Mouse (Mus musculus): ENCODE results near the gene Krt42. TPM values are rescaled to one million over a fixed set of nuclear protein-coding genes. Genes with fewer than 3 reads are reported as not detected.
"Not testable (repeated sequence)": the region's sequence is repeated elsewhere in the genome, so short reads cannot be mapped to it uniquely, and the experiment has no call there.

Krt42 gene
- not detected for total RNA-seq (2021)
- long read RNA-seq = 0 reads

DNA sequence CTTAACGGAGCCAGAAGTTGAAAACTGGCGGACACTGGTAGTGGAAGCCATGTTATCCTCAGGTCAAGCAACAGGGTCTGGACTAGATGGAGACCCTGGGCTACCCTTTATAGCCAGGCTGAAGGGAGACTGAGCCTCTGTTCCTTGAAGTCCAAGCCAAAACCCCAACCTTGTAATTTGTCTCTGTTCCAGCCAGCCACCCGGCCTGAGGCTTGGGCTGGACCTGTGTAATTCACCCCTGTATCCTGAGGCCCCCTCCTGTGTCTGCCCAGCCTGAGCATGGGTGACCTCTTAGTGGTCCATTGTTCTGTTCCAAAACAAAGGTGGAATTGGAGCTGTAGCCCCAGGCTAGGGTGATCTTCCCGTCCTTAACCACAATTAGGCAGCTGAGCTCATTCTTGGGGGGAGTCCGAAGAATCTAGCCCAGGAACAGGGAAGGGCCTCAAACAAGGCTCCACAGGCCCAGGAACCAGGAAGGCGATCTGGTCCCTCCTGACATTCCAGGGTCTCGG is at the start of gene Krt42:
Gene Krt42, minus strand, starts transcription at position 51 of the 512 bp plus-strand sequence.
- DNase-seq (ENCODE audit: low spot score in 2 of 2) = no peak

- DNase-seq (ENCODE audit: low spot score in 2 of 2) = no peak
Observed at GRCm38 (mm10) chr11:100318529-100319451, 49.1 kb upstream of the Krt42 start.

DNA sequence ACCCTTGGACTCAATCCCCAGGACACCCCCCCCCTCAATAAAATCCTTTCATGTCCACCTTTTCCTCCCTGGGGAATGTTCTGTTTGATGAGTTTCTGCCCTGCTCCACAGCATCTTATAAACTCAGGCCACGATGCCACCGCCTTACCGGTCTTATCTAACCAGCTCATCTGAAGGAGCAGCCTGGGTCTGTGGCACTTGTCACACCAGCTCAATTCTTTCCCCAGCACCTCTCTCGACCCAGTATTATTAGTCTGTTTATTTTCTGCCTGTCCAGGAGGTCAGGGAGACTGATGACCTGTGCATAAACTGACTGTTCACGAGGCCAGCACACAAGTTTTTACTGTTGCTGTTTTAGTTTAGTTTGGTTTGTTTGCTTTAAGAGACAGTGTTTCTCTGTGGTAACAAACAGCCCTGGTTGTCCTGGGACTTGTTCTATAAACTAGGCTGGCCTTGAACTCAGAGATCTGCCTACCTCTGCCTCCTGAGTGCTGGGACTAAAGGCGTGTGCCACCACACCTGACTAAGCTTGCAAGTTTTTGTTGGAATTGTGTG is 48.2 kb upstream of the Krt42 start:
- no peak for DNase-seq (ENCODE audit: low spot score in 2 of 2)

DNA sequence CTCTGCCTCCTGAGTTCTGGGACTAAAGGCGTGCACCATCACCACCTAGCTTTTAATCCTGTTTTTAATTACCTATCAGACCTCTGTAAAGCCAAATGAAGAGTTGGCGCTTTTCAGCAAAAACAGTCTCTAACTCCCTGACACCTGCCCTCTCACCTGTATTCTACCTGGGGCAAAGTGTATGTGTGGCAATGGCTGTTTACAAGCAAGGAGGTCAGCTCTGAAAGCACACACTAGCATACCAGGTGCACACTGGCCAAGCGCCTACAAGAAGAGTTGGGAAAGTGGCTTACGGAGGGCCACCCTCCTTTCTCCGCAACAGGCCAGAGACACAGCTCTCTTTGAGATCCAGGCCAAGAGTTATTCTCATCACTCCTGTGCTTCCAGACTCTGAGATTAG is 45.8 kb upstream of the Krt42 start:
- DNase-seq (ENCODE audit: low spot score in 2 of 2) = no peak

DNA sequence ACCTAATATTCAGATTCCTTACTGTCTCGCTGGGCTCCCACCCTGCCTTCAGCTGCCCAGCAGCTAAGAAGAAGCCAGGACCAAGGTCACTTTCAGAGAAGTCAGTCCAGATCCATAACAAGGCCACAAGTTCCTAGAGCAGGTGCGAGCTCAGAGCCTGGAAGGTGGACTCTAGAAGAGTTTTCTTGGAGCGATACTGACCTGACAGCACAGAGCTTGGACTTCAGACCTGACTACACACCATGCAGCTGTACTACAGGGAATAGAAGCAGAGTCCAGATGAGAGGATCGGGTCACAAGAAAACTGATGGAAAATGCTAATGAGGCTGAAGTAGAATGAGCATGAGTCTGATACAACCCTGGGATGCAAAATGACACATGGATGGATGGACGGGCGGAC is 43.8 kb upstream of the Krt42 start:
- DNase-seq (ENCODE audit: low spot score in 2 of 2) = no peak

DNA sequence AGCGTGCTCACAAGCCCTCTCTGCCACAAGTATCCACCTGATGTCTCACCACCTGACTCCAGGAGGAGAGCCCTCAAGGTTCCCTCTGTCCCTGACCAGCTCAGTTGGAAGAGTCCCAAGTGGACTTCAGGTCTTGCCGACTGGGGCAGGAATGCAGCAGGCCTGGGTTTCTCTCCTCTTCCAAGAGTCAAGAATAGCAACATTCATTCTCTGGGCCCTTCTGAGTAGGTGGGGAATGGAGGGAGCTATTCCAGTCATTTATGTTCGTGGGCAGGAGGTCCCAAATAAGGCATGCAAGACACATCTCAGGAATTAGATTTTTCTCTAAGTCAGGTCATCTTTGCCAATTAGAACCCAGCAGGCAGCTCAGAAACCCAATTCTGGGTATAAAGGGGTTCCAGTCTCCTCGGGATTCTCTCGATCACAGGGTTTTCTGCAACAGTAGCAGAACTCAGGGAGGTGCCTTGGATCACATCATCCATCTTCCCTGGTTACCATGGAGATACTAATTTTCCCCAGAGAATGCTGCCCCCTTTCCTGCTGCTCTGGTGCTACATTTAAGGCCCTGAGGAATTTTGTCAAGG is 42.5 kb upstream of the Krt42 start:
- peak; percentile 37 to 79 for DNase-seq (ENCODE audit: low spot score in 2 of 2)

DNA sequence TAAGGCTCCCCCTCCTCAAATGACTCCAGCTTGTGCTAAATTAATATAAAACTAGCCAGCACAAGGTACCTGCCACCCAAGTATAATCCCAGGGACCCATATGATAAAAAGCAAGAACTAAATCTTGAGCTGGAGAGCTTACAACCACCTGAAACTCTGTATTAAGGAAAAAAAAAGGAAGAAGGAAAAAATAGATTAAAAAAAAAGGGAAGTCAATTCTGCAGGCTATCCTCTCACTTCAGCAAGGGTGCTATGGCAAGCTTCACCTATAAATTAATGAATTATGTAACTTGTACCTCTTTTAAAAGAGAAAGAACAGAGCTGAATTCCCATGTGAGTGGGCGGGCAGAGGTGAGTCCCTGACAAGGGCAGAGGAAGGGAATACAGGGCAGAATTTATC is 42.0 kb upstream of the Krt42 start:
- DNase-seq (ENCODE audit: low spot score in 2 of 2) = no peak

DNA sequence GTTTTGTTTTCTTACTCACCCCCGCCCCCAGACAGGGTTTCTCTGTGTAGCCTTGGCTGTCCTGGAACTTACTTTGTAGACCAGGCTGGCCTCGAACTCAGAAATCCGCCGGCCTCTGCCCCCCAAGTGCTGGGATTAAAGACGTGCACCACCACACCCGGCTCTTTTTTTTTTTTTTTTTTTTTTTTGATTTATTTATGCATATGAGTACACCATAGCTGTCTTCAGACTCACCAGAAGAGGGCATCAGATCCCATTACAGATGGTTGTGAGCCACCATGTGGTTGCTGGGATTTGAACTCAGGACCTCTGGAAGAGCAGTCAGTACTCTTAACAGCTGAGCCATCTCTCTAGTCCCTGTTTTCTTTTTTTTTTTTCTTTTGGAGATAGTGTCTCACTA is 39.0 kb upstream of the Krt42 start:
- not testable (repeated sequence) for DNase-seq (ENCODE audit: low spot score in 2 of 2)

GRCm38 (mm10) chr11:100307900-100308299 is 38.2 kb upstream of the Krt42 start:
- no peak for DNase-seq (ENCODE audit: low spot score in 2 of 2)

DNA sequence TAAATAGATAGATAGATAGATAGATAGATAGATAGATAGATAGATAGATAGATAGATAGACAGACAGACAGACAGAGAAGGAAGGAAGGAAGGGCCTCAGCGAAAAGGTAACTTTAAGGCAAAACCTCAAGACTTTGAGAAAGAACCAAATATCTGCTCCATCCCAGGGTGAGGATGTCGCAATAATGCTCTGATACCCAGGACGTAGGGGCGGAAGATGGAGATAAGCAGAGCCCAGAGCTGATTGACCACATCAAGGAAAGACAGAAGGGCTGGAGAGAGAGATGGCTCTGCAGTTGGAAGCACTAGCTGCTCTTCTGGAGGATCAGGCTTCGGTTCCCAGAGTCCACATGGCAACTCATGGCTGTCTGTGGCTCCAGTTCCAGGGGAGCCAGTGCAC is 31.6 kb upstream of the Krt42 start:
- DNase-seq (ENCODE audit: low spot score in 2 of 2) = no peak

- peak in 1 of 2 experiments; percentile 71 for DNase-seq (ENCODE audit: low spot score in 2 of 2)
Observed at GRCm38 (mm10) chr11:100300293-100300692, 30.6 kb upstream of the Krt42 start.

DNA sequence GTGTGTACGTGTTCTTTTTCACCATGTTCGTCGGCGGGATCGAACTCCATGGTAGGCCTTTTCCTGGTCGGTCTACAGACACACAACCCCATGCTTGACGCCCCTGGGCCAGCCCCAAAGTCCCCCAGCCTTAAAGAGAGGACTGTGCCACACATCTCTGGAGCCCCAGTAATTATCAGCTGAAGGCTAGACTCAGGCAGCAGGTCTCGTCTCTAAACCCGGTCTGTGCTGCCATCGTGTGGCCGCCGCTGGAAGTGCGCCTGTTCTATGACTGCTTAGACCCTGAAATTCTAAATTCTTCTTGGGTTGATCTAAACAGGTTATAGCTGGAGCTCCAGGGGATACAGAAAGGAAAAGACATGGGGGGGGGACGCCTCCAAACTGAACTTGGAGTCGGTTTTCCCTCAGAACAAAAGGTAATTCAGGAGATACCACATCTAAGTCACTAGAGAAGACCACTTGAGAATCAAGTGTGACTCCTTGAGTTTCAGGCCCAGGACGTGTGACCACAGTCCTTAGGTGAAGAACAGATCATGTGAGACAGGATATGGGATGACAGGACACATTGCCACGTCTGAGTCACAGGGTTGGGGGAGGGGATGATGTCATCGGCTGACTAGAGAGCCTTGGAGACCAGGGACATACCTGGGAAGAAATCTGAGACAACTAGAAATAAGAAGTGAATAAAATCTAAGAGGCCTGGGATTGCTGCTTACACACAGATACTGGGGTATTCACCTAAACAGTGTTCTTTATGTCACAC is 28.8 kb upstream of the Krt42 start:
- DNase-seq (ENCODE audit: low spot score in 2 of 2) = peak; percentile 67 to 93

DNA sequence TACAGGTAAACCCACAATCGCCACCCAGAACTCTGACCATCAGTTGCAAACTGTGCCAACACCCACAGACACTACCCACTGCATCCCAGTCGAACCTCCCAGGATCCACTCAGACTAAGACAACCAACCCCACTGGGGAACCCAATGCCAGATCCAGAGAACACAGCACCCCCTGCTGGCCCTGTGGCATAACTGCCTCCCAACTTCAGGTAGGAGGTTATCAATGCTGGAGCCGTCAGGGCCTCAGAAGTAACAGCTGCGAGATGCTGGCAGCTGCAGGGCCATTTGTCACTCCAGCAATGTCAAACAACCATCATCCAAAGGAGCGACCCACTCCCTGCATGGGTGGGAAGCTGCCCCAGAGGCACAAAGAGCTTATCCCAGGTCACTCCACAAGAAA is 28.1 kb upstream of the Krt42 start:
- no peak for DNase-seq (ENCODE audit: low spot score in 2 of 2)

- DNase-seq (ENCODE audit: low spot score in 2 of 2) = peak; percentile 61 to 82
Observed at GRCm38 (mm10) chr11:100295308-100295707, 25.6 kb upstream of the Krt42 start.

- no peak for DNase-seq (ENCODE audit: low spot score in 2 of 2)
Observed at GRCm38 (mm10) chr11:100292884-100293283, 23.2 kb upstream of the Krt42 start.

GRCm38 (mm10) chr11:100290235-100290634 is 20.6 kb upstream of the Krt42 start:
- no peak for DNase-seq (ENCODE audit: low spot score in 2 of 2)

DNA sequence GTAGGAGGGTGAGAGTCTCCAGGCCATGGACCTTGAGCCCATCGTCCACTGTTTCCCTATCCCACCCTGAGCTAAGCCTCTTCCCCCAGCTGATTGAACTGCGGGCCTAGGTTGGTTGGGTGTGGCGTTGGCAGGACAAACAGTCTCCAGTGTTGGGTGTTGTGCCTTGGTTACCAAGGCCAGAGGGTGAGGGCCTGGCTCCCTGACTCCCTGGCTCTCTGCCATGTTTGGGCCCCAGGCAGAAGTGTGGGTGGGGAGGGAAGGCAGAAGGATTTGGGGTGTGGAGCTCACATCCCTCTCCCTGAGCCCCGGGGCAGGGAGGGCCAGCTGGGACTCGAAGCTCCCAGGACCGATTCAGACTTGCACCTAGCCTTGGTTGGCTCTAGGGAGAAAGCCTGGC is 19.3 kb upstream of the Krt42 start:
- no peak for DNase-seq (ENCODE audit: low spot score in 2 of 2)

DNA sequence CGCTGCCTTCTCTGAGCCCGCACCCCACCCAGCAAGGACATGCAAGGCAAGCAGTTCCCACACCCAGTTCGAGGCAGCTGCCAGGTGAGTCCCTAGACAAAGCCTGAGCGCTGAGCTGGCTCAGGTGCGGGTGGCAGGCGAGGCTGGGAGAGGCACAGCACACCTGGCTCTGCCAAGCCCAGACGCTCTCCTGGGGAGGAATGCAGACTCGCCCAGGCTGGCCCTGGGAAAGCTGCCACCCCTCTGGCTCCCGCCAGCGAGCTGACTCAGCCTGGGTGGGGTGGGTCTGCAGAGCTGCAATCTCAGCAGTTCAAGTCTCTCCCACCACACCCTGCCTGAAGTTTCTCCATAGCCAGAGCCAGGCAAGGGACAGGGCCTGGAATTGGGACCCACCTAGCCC is 17.4 kb upstream of the Krt42 start:
- DNase-seq (ENCODE audit: low spot score in 2 of 2) = no peak

DNA sequence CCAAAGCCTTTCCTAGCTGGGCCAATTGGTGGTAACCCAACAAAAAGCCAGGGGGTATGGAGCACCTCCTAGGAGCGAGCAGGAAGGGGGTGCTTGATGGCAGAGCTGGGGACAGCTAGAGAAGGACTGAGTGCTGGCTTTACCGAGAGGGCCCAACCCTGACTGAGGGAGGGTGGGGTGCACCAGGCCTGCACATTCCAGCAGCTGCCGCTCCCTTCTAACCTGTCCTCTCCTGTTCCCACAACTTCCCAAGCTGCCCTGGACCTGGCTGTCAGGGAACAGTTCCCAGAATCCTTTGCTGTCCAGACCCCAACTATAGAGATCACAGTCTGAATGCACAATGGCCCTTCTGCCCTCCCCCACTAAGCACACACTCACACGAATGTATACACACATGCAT is 15.3 kb upstream of the Krt42 start:
- no peak for DNase-seq (ENCODE audit: low spot score in 2 of 2)

DNA sequence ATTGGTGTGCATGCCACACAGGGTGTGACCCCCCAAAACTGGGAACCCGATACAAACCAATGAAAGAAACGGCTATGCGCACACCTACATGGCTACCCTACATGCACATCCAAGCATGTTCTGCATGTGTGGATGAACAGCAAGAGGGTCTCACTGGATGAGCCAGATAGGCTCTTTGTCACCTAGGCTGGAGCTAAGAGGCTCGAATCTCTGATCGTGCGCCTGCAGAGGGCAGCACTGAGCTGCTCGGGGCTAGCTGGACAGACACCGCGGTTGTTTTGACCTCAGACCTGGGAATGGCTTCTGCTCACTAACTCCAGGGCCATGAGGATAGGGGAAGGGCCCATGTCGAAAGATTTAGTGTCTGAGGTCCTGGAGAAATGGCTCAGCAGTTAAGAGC is 12.9 kb upstream of the Krt42 start:
- DNase-seq (ENCODE audit: low spot score in 2 of 2) = peak in 1 of 2 experiments; percentile 70

Data from layer of hippocampus, adult 18-20 months (tissue).